Mouse (Mus musculus): ENCODE results near the gene AC161166.1. TPM values are rescaled to one million over a fixed set of nuclear protein-coding genes. Genes with fewer than 3 reads are reported as not detected.
A peak's percentile ranks its signal among the peaks of the same experiment; 100 is the strongest.
"Not testable (repeated sequence)": the region's sequence is repeated elsewhere in the genome, so short reads cannot be mapped to it uniquely, and the experiment has no call there.

Gene AC161166.1
- polyA plus RNA-seq, 1 experiment from 2014 or later: not detected

GRCm38 (mm10) chr7:24525686-24526420, 13.6 kb upstream of the AC161166.1 start:
- Histone ChIP-seq H3K9ac (no peak overlapping the region), H3K4me1 (replicated peaks) (peaks cover 16% of the 10 kb centered on the region), H3K4me2 (no peak overlapping the region), H3K27me3 (no peaks in the 10 kb centered on the region), H3K4me3 (replicated peaks) (no peak overlapping the region), H3K36me3 (replicated peaks) (no peaks in the 10 kb centered on the region), H3K27ac (replicated peaks) (no peak overlapping the region), H3K9me3 (replicated peaks) (no peaks in the 10 kb centered on the region)
- 70% methylated on average over 12 of the region's 12 CpGs for WGBS (ENCODE audit: insufficient replicate concordance)
- no peak for ATAC-seq (ENCODE audit: insufficient read depth)

DNA sequence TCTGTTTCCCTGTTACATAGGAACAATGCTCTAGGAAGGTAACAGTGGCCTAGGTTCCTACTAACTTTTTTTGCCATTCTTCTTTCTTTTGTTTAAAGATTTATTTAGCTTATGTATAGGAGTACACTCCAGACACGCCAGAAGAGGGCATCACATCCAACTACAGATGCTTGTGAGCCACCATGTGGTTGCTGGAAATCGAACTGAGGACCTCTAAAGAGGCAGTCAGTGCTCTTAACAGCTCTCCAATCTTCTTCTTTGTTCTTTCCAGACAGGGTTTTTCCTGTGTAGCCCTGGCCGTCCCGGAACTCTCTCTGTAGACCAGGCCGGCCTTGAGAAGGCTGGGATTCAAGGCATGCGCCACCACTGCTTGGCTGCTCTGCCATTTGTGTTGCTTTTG, 12.7 kb upstream of the AC161166.1 start:
- Histone ChIP-seq H3K9ac (no peak overlapping the region), H3K27ac (replicated peaks) (no peak overlapping the region), H3K27me3 (no peaks in the 10 kb centered on the region), H3K4me3 (replicated peaks) (no peak overlapping the region), H3K4me1 (replicated peaks) (peaks cover 11% of the 10 kb centered on the region), H3K4me2 (no peak overlapping the region), H3K9me3 (replicated peaks) (no peaks in the 10 kb centered on the region), H3K36me3 (replicated peaks) (no peaks in the 10 kb centered on the region)
- ATAC-seq (ENCODE audit: insufficient read depth): no peak
- WGBS (ENCODE audit: insufficient replicate concordance): 61% methylated on average over 6 of the region's 6 CpGs

DNA sequence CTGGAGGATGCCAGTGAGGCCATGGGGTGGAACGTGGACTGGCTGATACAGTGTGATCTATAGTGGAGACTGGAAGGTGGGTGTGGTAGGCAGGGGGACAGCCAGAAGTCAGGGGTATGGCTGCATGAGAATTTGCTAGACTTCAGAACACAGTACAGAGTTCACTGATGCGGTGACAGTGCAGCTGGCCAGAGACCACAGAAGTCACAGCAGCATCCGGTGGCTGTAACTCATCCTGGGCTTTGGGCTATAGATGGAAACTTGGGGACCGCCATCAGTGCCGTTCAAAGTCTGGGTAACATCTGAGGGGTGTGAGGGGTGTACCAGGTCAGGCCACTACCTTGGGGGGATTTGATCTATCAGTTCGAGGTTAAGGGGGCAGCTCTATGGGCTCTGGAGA, 11.5 kb upstream of the AC161166.1 start:
- H3K4me2 ChIP-seq: no peak overlapping the region
- no peaks in the 10 kb centered on the region for H3K4me1 ChIP-seq (replicated peaks)
- no peaks in the 10 kb centered on the region for H3K36me3 ChIP-seq (replicated peaks)
- ATAC-seq (ENCODE audit: insufficient read depth): no peak
- H3K27ac ChIP-seq (replicated peaks): no peak overlapping the region
- H3K27me3 ChIP-seq: no peaks in the 10 kb centered on the region
- H3K9ac ChIP-seq: no peak overlapping the region
- H3K4me3 ChIP-seq (replicated peaks): no peak overlapping the region
- H3K9me3 ChIP-seq (replicated peaks): no peaks in the 10 kb centered on the region
- WGBS (ENCODE audit: insufficient replicate concordance): 67% methylated on average over 6 of the region's 6 CpGs

- Histone ChIP-seq H3K9ac (no peak overlapping the region), H3K36me3 (replicated peaks) (no peaks in the 10 kb centered on the region), H3K4me3 (replicated peaks) (no peak overlapping the region), H3K27ac (replicated peaks) (no peak overlapping the region), H3K4me2 (no peak overlapping the region), H3K4me1 (replicated peaks) (no peaks in the 10 kb centered on the region), H3K27me3 (no peaks in the 10 kb centered on the region), H3K9me3 (replicated peaks) (no peaks in the 10 kb centered on the region)
- no peak for ATAC-seq (ENCODE audit: insufficient read depth)
- 43% methylated on average over 5 of the region's 5 CpGs for WGBS (ENCODE audit: insufficient replicate concordance)
These were observed 10.6 kb upstream of the AC161166.1 start for GRCm38 (mm10) chr7:24522805-24523204.

DNA sequence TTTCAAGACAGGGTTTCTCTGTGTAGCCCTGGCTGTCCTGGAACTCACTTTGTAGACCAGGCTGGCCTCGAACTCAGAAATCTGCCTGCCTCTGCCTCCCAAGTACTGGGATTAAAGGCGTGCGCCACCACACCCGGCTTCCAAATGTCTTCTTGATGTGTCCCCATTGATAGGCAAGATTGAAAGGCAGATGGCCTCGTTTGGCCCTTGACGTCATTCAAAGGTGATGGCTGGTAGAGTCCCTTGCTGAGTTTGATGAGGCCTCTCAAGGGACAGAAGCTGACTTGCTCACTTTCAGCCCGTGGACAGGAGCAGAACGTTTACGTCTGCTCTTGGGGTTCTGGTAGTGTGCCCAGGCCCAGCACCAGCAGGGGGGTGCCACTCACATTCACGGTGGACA, 7.8 kb upstream of the AC161166.1 start:
- not testable (repeated sequence) for H3K36me3 ChIP-seq (replicated peaks); H3K4me1 ChIP-seq (replicated peaks); H3K27me3 ChIP-seq; H3K4me3 ChIP-seq (replicated peaks); ATAC-seq (ENCODE audit: insufficient read depth); H3K27ac ChIP-seq (replicated peaks); H3K4me2 ChIP-seq; H3K9me3 ChIP-seq (replicated peaks); H3K9ac ChIP-seq
- WGBS (ENCODE audit: insufficient replicate concordance): 75% methylated on average over 10 of the region's 10 CpGs

DNA sequence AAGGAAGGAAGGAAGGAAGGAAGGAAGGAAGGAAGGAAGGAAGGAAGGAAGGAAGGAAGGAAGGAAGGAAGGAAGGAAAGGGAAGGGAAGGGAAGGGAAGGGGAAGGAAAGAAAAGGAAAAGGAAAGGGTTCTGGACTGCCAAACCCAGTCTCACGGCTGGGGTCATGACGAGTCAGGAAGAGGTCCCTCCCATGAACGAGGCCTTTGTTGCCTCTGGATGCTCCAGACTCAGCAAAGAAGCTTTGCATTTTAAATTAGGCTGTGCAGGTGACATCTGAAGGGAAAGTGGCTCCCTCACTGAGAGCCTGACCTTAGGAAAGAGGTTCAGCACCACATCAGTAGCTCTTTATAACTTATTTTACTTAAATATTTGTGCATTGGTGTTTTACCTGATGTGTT, 6.9 kb upstream of the AC161166.1 start:
- Histone ChIP-seq H3K36me3 (replicated peaks) (no peaks in the 10 kb centered on the region), H3K9me3 (replicated peaks) (no peaks in the 10 kb centered on the region), H3K4me2 (no peak overlapping the region), H3K27me3 (no peaks in the 10 kb centered on the region), H3K4me3 (replicated peaks) (no peak overlapping the region), H3K4me1 (replicated peaks) (no peaks in the 10 kb centered on the region), H3K27ac (replicated peaks) (no peak overlapping the region), H3K9ac (no peak overlapping the region)
- WGBS (ENCODE audit: insufficient replicate concordance): 50% methylated on average over 3 of the region's 3 CpGs
- no peak for ATAC-seq (ENCODE audit: insufficient read depth)

GRCm38 (mm10) chr7:24517654-24518053, 5.4 kb upstream of the AC161166.1 start:
- Histone ChIP-seq H3K36me3 (replicated peaks) (no peaks in the 10 kb centered on the region), H3K4me1 (replicated peaks) (no peaks in the 10 kb centered on the region), H3K9me3 (replicated peaks) (no peaks in the 10 kb centered on the region), H3K27ac (replicated peaks) (no peak overlapping the region), H3K4me3 (replicated peaks) (no peak overlapping the region), H3K4me2 (no peak overlapping the region), H3K9ac (no peak overlapping the region), H3K27me3 (no peaks in the 10 kb centered on the region)
- 74% methylated on average over 6 of the region's 6 CpGs for WGBS (ENCODE audit: insufficient replicate concordance)
- no peak for ATAC-seq (ENCODE audit: insufficient read depth)

DNA sequence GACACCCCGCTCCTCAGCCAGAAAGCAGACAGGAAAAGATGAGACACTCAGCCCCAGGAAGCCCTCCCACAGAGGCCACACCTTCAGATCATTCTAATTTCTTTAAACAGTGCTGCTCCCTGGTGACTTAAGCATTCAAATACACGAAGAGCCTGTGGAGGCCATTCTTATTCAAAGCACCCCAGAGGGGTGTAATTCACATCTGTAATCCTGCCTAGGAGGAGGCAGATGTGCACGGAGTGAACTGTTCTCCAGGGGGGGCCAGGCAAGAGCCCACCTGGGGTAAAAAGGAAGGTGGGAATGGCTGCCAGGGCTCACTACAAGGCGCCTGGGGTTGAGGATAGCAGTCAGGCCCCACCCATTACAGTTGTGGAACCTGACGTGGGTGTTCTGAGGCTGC, 4.8 kb upstream of the AC161166.1 start:
- no peak for ATAC-seq (ENCODE audit: insufficient read depth)
- H3K9me3 ChIP-seq (replicated peaks): no peaks in the 10 kb centered on the region
- no peaks in the 10 kb centered on the region for H3K4me1 ChIP-seq (replicated peaks)
- no peaks in the 10 kb centered on the region for H3K36me3 ChIP-seq (replicated peaks)
- H3K27me3 ChIP-seq: no peaks in the 10 kb centered on the region
- H3K4me3 ChIP-seq (replicated peaks): no peak overlapping the region
- no peak overlapping the region for H3K27ac ChIP-seq (replicated peaks)
- H3K4me2 ChIP-seq: no peak overlapping the region
- H3K9ac ChIP-seq: no peak overlapping the region
- 54% methylated on average over 5 of the region's 5 CpGs for WGBS (ENCODE audit: insufficient replicate concordance)

DNA sequence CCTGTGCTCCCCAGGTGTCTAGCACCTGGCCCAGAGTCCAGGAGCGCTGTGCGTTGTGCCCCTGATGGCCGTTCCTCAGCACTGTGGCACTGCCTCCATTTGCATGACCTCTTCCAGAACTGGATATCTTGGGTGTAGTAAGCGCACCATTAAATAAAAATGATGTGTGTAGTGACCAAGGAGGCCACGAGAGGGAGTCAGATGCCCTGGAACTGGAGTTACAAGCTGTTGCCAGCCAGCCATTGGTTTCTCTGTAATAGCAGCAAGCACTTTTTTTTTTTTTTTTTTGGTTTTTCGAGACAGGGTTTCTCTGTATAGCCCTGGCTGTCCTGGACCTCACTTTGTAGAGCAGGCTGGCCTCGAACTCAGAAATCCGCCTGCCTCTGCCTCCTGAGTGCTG, 4.1 kb upstream of the AC161166.1 start:
- not testable (repeated sequence) for ATAC-seq (ENCODE audit: insufficient read depth)
- 57% methylated on average over 8 of the region's 8 CpGs for WGBS (ENCODE audit: insufficient replicate concordance)

DNA sequence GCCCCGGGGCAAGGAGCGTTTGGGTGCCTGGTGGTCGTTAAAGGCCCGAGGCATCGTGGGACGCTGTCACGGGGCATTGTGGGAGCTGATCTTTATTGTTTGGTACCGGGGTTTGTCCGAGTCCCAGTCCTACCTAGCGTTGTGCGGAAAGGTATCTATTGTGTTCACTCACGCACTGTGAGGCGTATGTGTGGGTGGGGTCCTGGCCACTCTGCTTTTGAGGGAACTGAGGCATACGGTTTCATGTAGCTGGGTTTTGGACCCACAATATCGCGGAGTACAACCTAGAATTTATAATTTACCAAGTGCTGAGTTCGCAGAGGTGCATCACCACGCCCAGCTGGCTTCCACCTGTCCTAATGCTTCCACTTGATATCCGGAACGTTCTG, 4.5 kb downstream of the AC161166.1 start:
- peaks cover 40% of the 10 kb centered on the region for H3K4me1 ChIP-seq (replicated peaks)
- ATAC-seq (ENCODE audit: insufficient read depth): peak; percentile 20
- H3K4me3 ChIP-seq (replicated peaks): peak overlapping the region; percentile 68
- H3K4me2 ChIP-seq: peak overlapping the region; percentile 95
- H3K27ac ChIP-seq (replicated peaks): peak overlapping the region; percentile 76
- no peaks in the 10 kb centered on the region for H3K9me3 ChIP-seq (replicated peaks)
- WGBS (ENCODE audit: insufficient replicate concordance): under 1% methylated on average over 20 of the region's 20 CpGs
- peak overlapping the region; percentile 72 for H3K9ac ChIP-seq
- no peaks in the 10 kb centered on the region for H3K36me3 ChIP-seq (replicated peaks)
- H3K27me3 ChIP-seq: peaks cover 46% of the 10 kb centered on the region

More for the DNA sequence above, 4.1 kb upstream of the AC161166.1 start:
- not testable (repeated sequence) for H3K4me1 ChIP-seq (replicated peaks); H3K9ac ChIP-seq; H3K36me3 ChIP-seq (replicated peaks); H3K27ac ChIP-seq (replicated peaks); H3K27me3 ChIP-seq; H3K4me2 ChIP-seq; H3K9me3 ChIP-seq (replicated peaks); H3K4me3 ChIP-seq (replicated peaks)

DNA sequence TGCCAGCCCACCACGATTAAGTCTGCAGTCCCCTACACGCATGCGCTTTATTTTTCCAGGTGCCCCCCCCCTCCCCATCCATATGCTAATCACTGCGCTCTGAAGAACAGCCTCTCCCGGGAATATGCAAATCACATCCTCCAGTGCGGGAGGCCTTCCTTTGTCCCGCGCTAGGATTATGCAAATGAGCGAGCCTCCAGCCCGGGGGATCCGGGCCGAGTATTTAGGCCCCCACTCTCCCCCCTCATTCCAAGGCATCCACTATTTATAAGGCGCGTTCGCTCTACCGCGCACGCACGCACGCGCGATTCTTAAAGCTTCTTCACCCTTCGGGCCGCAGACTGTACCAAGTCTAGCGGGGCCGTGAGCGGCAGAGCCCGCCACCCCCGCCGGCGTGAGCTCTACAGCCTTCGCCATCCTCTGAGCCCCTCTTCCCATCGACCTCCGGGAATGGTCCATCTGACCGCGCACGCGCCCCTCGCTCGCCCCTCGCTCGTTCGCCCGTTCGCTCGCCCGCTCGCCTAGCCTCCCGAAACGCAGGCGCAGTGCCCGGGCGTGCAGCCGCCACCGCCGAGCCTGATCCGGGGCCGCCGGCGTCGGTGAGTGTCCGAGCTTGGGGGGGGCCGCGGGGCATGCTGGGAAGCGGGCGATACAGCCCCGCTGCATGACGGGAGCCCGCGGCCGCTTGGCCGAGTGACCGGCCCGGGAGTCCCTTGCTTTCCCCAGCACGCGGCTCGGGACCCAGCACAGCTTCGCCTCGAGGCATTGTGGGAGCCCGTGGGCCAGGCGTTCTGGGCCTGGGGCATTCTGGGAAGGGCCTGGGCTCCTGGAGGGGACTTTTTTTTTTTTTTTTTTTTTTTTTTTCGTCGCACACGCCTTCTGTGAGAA, 5.2 kb downstream of the AC161166.1 start, which contains the start of gene Zfp428:
Zfp428 (plus strand) TSS at position 169 of the 888 bp plus-strand sequence.
- peak; percentile 80 for ATAC-seq (ENCODE audit: insufficient read depth)
- Histone ChIP-seq H3K4me3 (replicated peaks) (peak within 1 kb of the TSS; percentile 68), H3K9me3 (replicated peaks) (no peaks in the 10 kb centered on the region), H3K36me3 (replicated peaks) (no peaks in the 10 kb centered on the region), H3K27me3 (peaks cover 52% of the 10 kb centered on the region), H3K27ac (replicated peaks) (peak within 1 kb of the TSS; percentile 76), H3K4me2 (peak within 1 kb of the TSS; percentile 95), H3K4me1 (replicated peaks) (peaks cover 40% of the 10 kb centered on the region), H3K9ac (peak within 1 kb of the TSS; percentile 72)
- WGBS (ENCODE audit: insufficient replicate concordance): under 1% methylated on average over 84 of the region's 84 CpGs
